Mouse (Mus musculus): ENCODE data around the gene Slco2b1. TPM values are rescaled to one million over a fixed set of nuclear protein-coding genes. Genes with fewer than 3 reads are reported as not detected.
A peak's percentile ranks its signal among the peaks of the same experiment; 100 is the strongest.

Slco2b1 gene
- polyA plus RNA-seq, 1 experiment from 2014 or later: 4.0 TPM

- 82% methylated on average over 9 of the region's 9 CpGs for WGBS
- H3K27ac ChIP-seq (ENCODE audit: low read length): no peak overlapping the region
- no peak for ATAC-seq (ENCODE audit: low read depth)
- no peaks in the 10 kb centered on the region for H3K9me3 ChIP-seq (ENCODE audit: control insufficient read depth, low read length)
- H3K36me3 ChIP-seq (ENCODE audit: control insufficient read depth, insufficient read depth, low read length): no peaks in the 10 kb centered on the region
- H3K4me2 ChIP-seq (ENCODE audit: low read depth, low read length): no peak overlapping the region
- H3K4me1 ChIP-seq (replicated peaks; ENCODE audit: control insufficient read depth, insufficient read depth, low read length): peaks cover 7% of the 10 kb centered on the region
- no peak overlapping the region for H3K4me3 ChIP-seq (ENCODE audit: low read length)
- H3K9ac ChIP-seq (ENCODE audit: low read length): no peak overlapping the region
- no peaks in the 10 kb centered on the region for H3K27me3 ChIP-seq (ENCODE audit: control insufficient read depth, insufficient read depth, low read depth, low read length)
Observed at GRCm38 (mm10) chr7:99663507-99664220, 47.5 kb downstream of the Slco2b1 start.

- WGBS: 63% methylated on average over 2 of the region's 2 CpGs
- Histone ChIP-seq H3K27ac (ENCODE audit: low read length) (no peak overlapping the region), H3K4me2 (ENCODE audit: low read depth, low read length) (no peak overlapping the region), H3K4me1 (replicated peaks; ENCODE audit: control insufficient read depth, insufficient read depth, low read length) (peaks cover 7% of the 10 kb centered on the region), H3K27me3 (ENCODE audit: control insufficient read depth, insufficient read depth, low read depth, low read length) (no peaks in the 10 kb centered on the region), H3K36me3 (ENCODE audit: control insufficient read depth, insufficient read depth, low read length) (no peaks in the 10 kb centered on the region), H3K9me3 (ENCODE audit: control insufficient read depth, low read length) (no peaks in the 10 kb centered on the region), H3K4me3 (ENCODE audit: low read length) (no peak overlapping the region), H3K9ac (ENCODE audit: low read length) (no peak overlapping the region)
- ATAC-seq (ENCODE audit: low read depth): no peak
Observed at GRCm38 (mm10) chr7:99662311-99662710, 48.8 kb downstream of the Slco2b1 start.

- WGBS: 57% methylated on average over 14 of the region's 14 CpGs
- H3K27me3 ChIP-seq (ENCODE audit: control insufficient read depth, insufficient read depth, low read depth, low read length): no peaks in the 10 kb centered on the region
Observed at GRCm38 (mm10) chr7:99661571-99662230, 49.4 kb downstream of the Slco2b1 start.

GRCm38 (mm10) chr7:99661071-99661470 lies 50.1 kb downstream of the Slco2b1 start:
- Histone ChIP-seq H3K4me2 (ENCODE audit: low read depth, low read length) (no peak overlapping the region), H3K9ac (ENCODE audit: low read length) (no peak overlapping the region), H3K27me3 (ENCODE audit: control insufficient read depth, insufficient read depth, low read depth, low read length) (no peaks in the 10 kb centered on the region), H3K9me3 (ENCODE audit: control insufficient read depth, low read length) (no peaks in the 10 kb centered on the region), H3K36me3 (ENCODE audit: control insufficient read depth, insufficient read depth, low read length) (no peaks in the 10 kb centered on the region), H3K4me3 (ENCODE audit: low read length) (no peak overlapping the region), H3K4me1 (replicated peaks; ENCODE audit: control insufficient read depth, insufficient read depth, low read length) (peaks cover 7% of the 10 kb centered on the region), H3K27ac (ENCODE audit: low read length) (no peak overlapping the region)
- ATAC-seq (ENCODE audit: low read depth): no peak
- WGBS: 91% methylated on average over 9 of the region's 9 CpGs

More at GRCm38 (mm10) chr7:99661571-99662230, 49.4 kb downstream of the Slco2b1 start:
- no peaks in the 10 kb centered on the region for H3K36me3 ChIP-seq (ENCODE audit: control insufficient read depth, insufficient read depth, low read length)
- no peak overlapping the region for H3K4me3 ChIP-seq (ENCODE audit: low read length)
- ATAC-seq (ENCODE audit: low read depth): no peak
- H3K4me2 ChIP-seq (ENCODE audit: low read depth, low read length): no peak overlapping the region
- no peak overlapping the region for H3K9ac ChIP-seq (ENCODE audit: low read length)
- H3K27ac ChIP-seq (ENCODE audit: low read length): no peak overlapping the region
- H3K9me3 ChIP-seq (ENCODE audit: control insufficient read depth, low read length): no peaks in the 10 kb centered on the region
- peaks cover 7% of the 10 kb centered on the region for H3K4me1 ChIP-seq (replicated peaks; ENCODE audit: control insufficient read depth, insufficient read depth, low read length)

- Histone ChIP-seq H3K36me3 (ENCODE audit: control insufficient read depth, insufficient read depth, low read length) (no peaks in the 10 kb centered on the region), H3K9me3 (ENCODE audit: control insufficient read depth, low read length) (no peaks in the 10 kb centered on the region), H3K4me2 (ENCODE audit: low read depth, low read length) (no peak overlapping the region), H3K4me1 (replicated peaks; ENCODE audit: control insufficient read depth, insufficient read depth, low read length) (0 out of 2 replicates have a peak, but pooled peaks cover under 1% of the 10 kb centered on the region), H3K4me3 (ENCODE audit: low read length) (no peak overlapping the region), H3K27me3 (ENCODE audit: control insufficient read depth, insufficient read depth, low read depth, low read length) (no peaks in the 10 kb centered on the region), H3K9ac (ENCODE audit: low read length) (no peak overlapping the region), H3K27ac (ENCODE audit: low read length) (no peak overlapping the region)
- peak; percentile 89 for ATAC-seq (ENCODE audit: low read depth)
- WGBS: 39% methylated on average over 12 of the region's 12 CpGs
Observed at GRCm38 (mm10) chr7:99659379-99660029, 51.6 kb downstream of the Slco2b1 start.

- Histone ChIP-seq H3K36me3 (ENCODE audit: control insufficient read depth, insufficient read depth, low read length) (no peaks in the 10 kb centered on the region), H3K27me3 (ENCODE audit: control insufficient read depth, insufficient read depth, low read depth, low read length) (no peaks in the 10 kb centered on the region), H3K27ac (ENCODE audit: low read length) (no peak overlapping the region), H3K4me2 (ENCODE audit: low read depth, low read length) (no peak overlapping the region), H3K9ac (ENCODE audit: low read length) (no peak overlapping the region), H3K4me3 (ENCODE audit: low read length) (no peak overlapping the region), H3K9me3 (ENCODE audit: control insufficient read depth, low read length) (no peaks in the 10 kb centered on the region), H3K4me1 (replicated peaks; ENCODE audit: control insufficient read depth, insufficient read depth, low read length) (no peaks in the 10 kb centered on the region)
- 57% methylated on average over 11 of the region's 11 CpGs for WGBS
- ATAC-seq (ENCODE audit: low read depth): no peak
Observed at GRCm38 (mm10) chr7:99654244-99654643, 56.9 kb downstream of the Slco2b1 start.

- 67% methylated on average over 4 of the region's 4 CpGs for WGBS
- H3K27ac ChIP-seq (ENCODE audit: low read length): no peak overlapping the region
- H3K4me3 ChIP-seq (ENCODE audit: low read length): no peak overlapping the region
- no peaks in the 10 kb centered on the region for H3K4me1 ChIP-seq (replicated peaks; ENCODE audit: control insufficient read depth, insufficient read depth, low read length)
- no peaks in the 10 kb centered on the region for H3K9me3 ChIP-seq (ENCODE audit: control insufficient read depth, low read length)
- H3K36me3 ChIP-seq (ENCODE audit: control insufficient read depth, insufficient read depth, low read length): no peaks in the 10 kb centered on the region
- ATAC-seq (ENCODE audit: low read depth): no peak
- no peak overlapping the region for H3K9ac ChIP-seq (ENCODE audit: low read length)
- H3K27me3 ChIP-seq (ENCODE audit: control insufficient read depth, insufficient read depth, low read depth, low read length): no peaks in the 10 kb centered on the region
- H3K4me2 ChIP-seq (ENCODE audit: low read depth, low read length): no peak overlapping the region
Observed at GRCm38 (mm10) chr7:99649585-99649984, 61.6 kb downstream of the Slco2b1 start.

GRCm38 (mm10) chr7:99648623-99649022 lies 62.5 kb downstream of the Slco2b1 start:
- Histone ChIP-seq H3K9ac (ENCODE audit: low read length) (no peak overlapping the region), H3K36me3 (ENCODE audit: control insufficient read depth, insufficient read depth, low read length) (no peaks in the 10 kb centered on the region), H3K4me2 (ENCODE audit: low read depth, low read length) (no peak overlapping the region), H3K9me3 (ENCODE audit: control insufficient read depth, low read length) (no peaks in the 10 kb centered on the region), H3K27me3 (ENCODE audit: control insufficient read depth, insufficient read depth, low read depth, low read length) (no peaks in the 10 kb centered on the region), H3K4me3 (ENCODE audit: low read length) (no peak overlapping the region), H3K4me1 (replicated peaks; ENCODE audit: control insufficient read depth, insufficient read depth, low read length) (no peaks in the 10 kb centered on the region), H3K27ac (ENCODE audit: low read length) (no peak overlapping the region)
- no peak for ATAC-seq (ENCODE audit: low read depth)
- WGBS: 3% methylated on average over 6 of the region's 6 CpGs

- H3K27ac ChIP-seq (ENCODE audit: low read length): no peak overlapping the region
- 72% methylated on average over 7 of the region's 7 CpGs for WGBS
- no peaks in the 10 kb centered on the region for H3K4me1 ChIP-seq (replicated peaks; ENCODE audit: control insufficient read depth, insufficient read depth, low read length)
Observed at GRCm38 (mm10) chr7:99644701-99645100, 66.4 kb downstream of the Slco2b1 start.

More at GRCm38 (mm10) chr7:99644701-99645100, 66.4 kb downstream of the Slco2b1 start:
- Histone ChIP-seq H3K4me3 (ENCODE audit: low read length) (no peak overlapping the region), H3K9ac (ENCODE audit: low read length) (no peak overlapping the region), H3K4me2 (ENCODE audit: low read depth, low read length) (no peak overlapping the region), H3K36me3 (ENCODE audit: control insufficient read depth, insufficient read depth, low read length) (no peaks in the 10 kb centered on the region), H3K27me3 (ENCODE audit: control insufficient read depth, insufficient read depth, low read depth, low read length) (no peaks in the 10 kb centered on the region), H3K9me3 (ENCODE audit: control insufficient read depth, low read length) (no peaks in the 10 kb centered on the region)
- ATAC-seq (ENCODE audit: low read depth): no peak
